Mouse (Mus musculus) ES-Bruce4 (cell line): ENCODE measurements around the gene Dcaf4. TPM values are rescaled to one million over a fixed set of nuclear protein-coding genes. Genes with fewer than 3 reads are reported as not detected.

ENCODE experiments used
- H3K27ac ChIP-seq: 2 replicates; pipeline ENCODE4 v1.5.1; 2012; ENCODE audit warnings: low read length, inconsistent platforms; ENCODE audit not compliant: insufficient read depth
- H3K27me3 ChIP-seq: 2 replicates; pipeline ENCODE4 v1.6.1; 2012; ENCODE audit warnings: mild to moderate bottlenecking, low read length, inconsistent platforms; ENCODE audit not compliant: control insufficient read depth, poor library complexity, insufficient read depth, severe bottlenecking
- H3K36me3 ChIP-seq: 2 replicates; pipeline ENCODE4 v1.6.1; 2012; ENCODE audit warnings: inconsistent platforms, mild to moderate bottlenecking, low read length, moderate library complexity; ENCODE audit not compliant: control insufficient read depth, poor library complexity, insufficient read depth, severe bottlenecking
- H3K4me1 ChIP-seq: one replicate; pipeline ENCODE4 v1.8.1; 2011; ENCODE audit warnings: low read length; ENCODE audit not compliant: control insufficient read depth, insufficient read depth
- H3K4me3 ChIP-seq: 2 replicates; pipeline ENCODE4 v1.5.1; 2011; ENCODE audit warnings: low read depth, mild to moderate bottlenecking, low read length
- H3K9ac ChIP-seq: 2 replicates; pipeline ENCODE4 v1.6.1; 2012; ENCODE audit warnings: low read depth, mild to moderate bottlenecking, inconsistent platforms; ENCODE audit not compliant: poor library complexity, severe bottlenecking
- H3K9me3 ChIP-seq: replicated peaks from 2 replicates; pipeline ENCODE4 v1.6.1; 2012; ENCODE audit warnings: mild to moderate bottlenecking, low read length, inconsistent platforms; ENCODE audit not compliant: control insufficient read depth, poor library complexity, insufficient read depth, severe bottlenecking
- CTCF ChIP-seq: IDR thresholded peaks from one replicate; pipeline ENCODE4 v1.8.1; 2011; ENCODE audit warnings: low read depth, low read length
- EP300 ChIP-seq: IDR thresholded peaks from 2 replicates; pipeline ENCODE4 v1.6.1; 2011; ENCODE audit warnings: low read depth, low read length; ENCODE audit not compliant: insufficient read depth
- POLR2A ChIP-seq: IDR thresholded peaks from one replicate; pipeline ENCODE4 v1.8.1; 2011; ENCODE audit warnings: low read length; ENCODE audit not compliant: insufficient read depth
- polyA plus RNA-seq: library from polyadenylated mRNA; stranded (reverse); fragments of >200 nt; gene quantifications from 2 replicates; pipeline ENCODE4 v1.2.4, GENCODE M21; 2011; ENCODE audit warnings: low read depth; ENCODE audit not compliant: missing spikeins, insufficient read depth, insufficient read length

Dcaf4 gene
- 125 and 134 TPM in 2 replicates for polyA plus RNA-seq

GRCm38 (mm10) chr12:83520311-83520890, at the start of gene Dcaf4:
Dcaf4 (plus strand) TSS chr12:83520466.
- Histone ChIP-seq H3K27ac (peak within 1 kb of the TSS; percentile 53), H3K4me1 (peaks cover 7% of the 10 kb centered on the region), H3K9ac (peak within 1 kb of the TSS; percentile 47), H3K4me3 (peak within 1 kb of the TSS; percentile 82), H3K9me3 (no peaks in the 10 kb centered on the region), H3K27me3 (no peaks in the 10 kb centered on the region), H3K36me3 (no peaks in the 10 kb centered on the region)
- TF ChIP-seq CTCF = no peak
- TF ChIP-seq POLR2A = peak; percentile 40

GRCm38 (mm10) chr12:83471760-83472159, 48.5 kb upstream of the Dcaf4 start:
- Histone ChIP-seq H3K27ac (no peak overlapping the region), H3K27me3 (no peaks in the 10 kb centered on the region; the same call in 1 of the 2 replicates), H3K9ac (no peak overlapping the region), H3K4me1 (no peaks in the 10 kb centered on the region), H3K36me3 (no peaks in the 10 kb centered on the region), H3K9me3 (no peaks in the 10 kb centered on the region), H3K4me3 (no peak overlapping the region)
- TF ChIP-seq EP300 = no peak
- no peak for TF ChIP-seq CTCF
- TF ChIP-seq POLR2A = no peak

- H3K27ac ChIP-seq = no peak overlapping the region
- no peaks in the 10 kb centered on the region for H3K36me3 ChIP-seq
- H3K4me3 ChIP-seq = no peak overlapping the region
- no peaks in the 10 kb centered on the region; the same call in 1 of the 2 replicates for H3K27me3 ChIP-seq
- no peak for TF ChIP-seq EP300
- H3K9me3 ChIP-seq = no peaks in the 10 kb centered on the region
- no peak overlapping the region for H3K9ac ChIP-seq
- H3K4me1 ChIP-seq = no peaks in the 10 kb centered on the region
Observed at GRCm38 (mm10) chr12:83473987-83474600, 46.2 kb upstream of the Dcaf4 start.

- no peak overlapping the region for H3K9ac ChIP-seq
- H3K27ac ChIP-seq = no peak overlapping the region
Observed at GRCm38 (mm10) chr12:83475419-83475818, 44.8 kb upstream of the Dcaf4 start.

GRCm38 (mm10) chr12:83476277-83476676, 44.0 kb upstream of the Dcaf4 start:
- Histone ChIP-seq H3K9ac (no peak overlapping the region), H3K4me1 (no peaks in the 10 kb centered on the region), H3K36me3 (no peaks in the 10 kb centered on the region), H3K27ac (no peak overlapping the region), H3K9me3 (no peaks in the 10 kb centered on the region), H3K4me3 (no peak overlapping the region), H3K27me3 (no peaks in the 10 kb centered on the region)
- no peak for TF ChIP-seq CTCF
- no peak for TF ChIP-seq POLR2A
- TF ChIP-seq EP300 = no peak

More at GRCm38 (mm10) chr12:83475419-83475818, 44.8 kb upstream of the Dcaf4 start:
- no peaks in the 10 kb centered on the region for H3K36me3 ChIP-seq
- TF ChIP-seq CTCF (no peak), EP300 (no peak), POLR2A (no peak)
- H3K27me3 ChIP-seq = no peaks in the 10 kb centered on the region; the same call in 1 of the 2 replicates
- H3K4me3 ChIP-seq = no peak overlapping the region
- H3K9me3 ChIP-seq = no peaks in the 10 kb centered on the region
- H3K4me1 ChIP-seq = no peaks in the 10 kb centered on the region

GRCm38 (mm10) chr12:83479140-83479539, 41.1 kb upstream of the Dcaf4 start:
- no peaks in the 10 kb centered on the region for H3K9me3 ChIP-seq
- no peak overlapping the region for H3K4me3 ChIP-seq
- no peaks in the 10 kb centered on the region for H3K27me3 ChIP-seq
- no peak overlapping the region for H3K9ac ChIP-seq
- no peaks in the 10 kb centered on the region for H3K36me3 ChIP-seq
- TF ChIP-seq EP300 (no peak), POLR2A (no peak), CTCF (no peak)
- H3K4me1 ChIP-seq = no peaks in the 10 kb centered on the region
- H3K27ac ChIP-seq = no peak overlapping the region
